Mouse (Mus musculus) monocyte, adult 2 months (primary cell): ENCODE data around the gene Ldlrad1.

Experiments
- DNase-seq, 2 experiments: peaks; one replicate each; pipeline ENCODE4 v3.0.0; 2022; ENCODE audit warnings: low spot score in 2 of 2, low read depth in 1 of 2

The Ldlrad1 gene

DNA sequence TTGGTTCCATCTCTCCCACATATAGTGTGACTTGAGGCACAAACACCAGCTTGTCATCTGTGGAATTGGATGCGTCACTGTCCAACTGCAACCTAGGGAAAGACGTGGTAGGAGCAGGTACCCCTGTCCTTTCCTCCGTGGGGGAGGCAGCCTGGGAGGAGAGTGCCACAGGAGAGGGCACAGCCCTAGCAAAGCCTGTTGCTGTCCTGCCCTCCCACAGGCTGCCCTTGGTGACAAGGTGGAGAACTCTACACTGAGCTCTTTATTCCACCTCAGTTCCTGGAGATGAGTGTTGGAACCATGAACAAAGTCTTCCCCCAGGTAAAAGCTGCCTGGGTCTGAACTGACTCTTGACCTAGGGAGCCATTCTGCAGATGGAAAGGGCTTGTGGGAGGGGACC, at the start of gene Ldlrad1:
Gene Ldlrad1, plus strand, starts transcription at position 301 of the 400 bp plus-strand sequence.
- no peak for DNase-seq

DNA sequence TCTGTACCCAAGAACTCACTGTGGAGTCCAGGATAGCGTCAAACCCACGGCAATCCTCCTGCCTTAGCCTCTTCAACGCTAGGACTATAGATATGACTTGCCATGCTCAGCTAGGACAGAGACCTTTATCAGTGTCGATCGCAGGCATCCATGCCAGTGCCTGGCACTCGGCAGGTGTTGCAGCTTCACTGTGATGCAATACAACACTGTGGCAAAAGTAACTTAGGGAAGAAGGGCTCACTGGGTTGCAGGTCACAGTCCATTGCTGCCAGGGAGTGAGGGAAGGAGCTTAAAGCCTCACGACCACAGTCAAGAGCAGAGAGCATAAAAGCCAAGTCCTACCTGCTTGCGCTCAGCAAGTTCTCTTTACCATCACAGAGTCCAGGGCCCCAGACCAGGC, 48.8 kb upstream of the Ldlrad1 start:
- DNase-seq = no peak

DNA sequence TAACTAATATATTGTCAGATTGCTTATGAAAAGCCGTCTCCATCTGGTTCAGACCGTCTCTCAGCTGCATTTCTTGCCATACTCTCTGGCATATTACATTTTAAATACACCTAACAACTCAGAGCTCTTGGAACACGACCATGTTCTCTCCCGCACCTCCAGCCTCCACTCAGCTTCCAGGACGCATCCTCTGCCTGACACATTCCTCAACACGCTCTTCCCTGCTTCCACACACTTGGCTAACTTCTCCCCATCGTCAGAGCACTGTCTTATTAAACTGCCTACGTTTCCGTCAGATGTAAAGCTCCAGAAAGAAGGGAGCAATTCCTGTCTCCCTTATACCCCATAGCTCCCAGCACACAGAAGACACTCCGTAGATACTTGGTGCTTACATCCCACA, 45.6 kb upstream of the Ldlrad1 start:
- no peak for DNase-seq

DNA sequence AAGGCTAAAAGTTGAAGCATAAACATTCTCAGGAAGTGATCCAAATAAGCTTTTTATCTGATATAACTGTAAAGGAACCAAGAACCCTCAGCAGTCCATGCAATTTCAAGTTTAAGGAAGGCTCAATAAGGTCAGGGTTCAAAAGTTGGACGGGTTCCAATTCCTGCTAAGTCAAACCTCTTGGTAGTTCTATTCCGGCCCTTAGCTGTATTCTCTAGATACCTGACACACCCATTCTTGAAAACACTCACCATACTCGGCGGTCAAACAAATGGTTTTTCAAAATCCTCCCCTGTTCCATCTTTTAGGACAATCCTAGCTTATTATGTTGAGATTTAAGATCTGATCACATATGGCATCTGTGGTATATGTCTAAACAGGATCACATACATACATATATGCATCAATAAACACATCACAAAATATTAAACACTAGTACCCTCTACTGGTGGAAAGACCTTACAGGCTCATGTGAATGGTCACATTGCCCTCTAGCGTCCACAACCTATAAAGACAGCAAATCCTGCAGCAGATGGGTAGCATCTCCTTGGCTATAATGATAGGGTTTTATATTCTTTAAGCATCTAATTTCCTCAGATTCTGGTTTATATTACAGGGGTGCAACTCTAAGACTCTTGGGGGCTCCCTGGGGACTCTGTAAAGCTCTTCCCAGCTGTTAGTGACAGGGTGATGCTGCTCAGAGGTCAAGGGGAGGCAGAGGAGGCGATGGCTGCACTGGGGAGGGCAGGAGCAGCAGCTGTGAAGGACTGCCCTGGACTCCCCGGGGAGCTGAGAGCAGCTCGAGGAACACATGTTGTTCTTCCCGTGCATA, 45.0 kb upstream of the Ldlrad1 start:
- peak; percentile 19 to 35 for DNase-seq

DNA sequence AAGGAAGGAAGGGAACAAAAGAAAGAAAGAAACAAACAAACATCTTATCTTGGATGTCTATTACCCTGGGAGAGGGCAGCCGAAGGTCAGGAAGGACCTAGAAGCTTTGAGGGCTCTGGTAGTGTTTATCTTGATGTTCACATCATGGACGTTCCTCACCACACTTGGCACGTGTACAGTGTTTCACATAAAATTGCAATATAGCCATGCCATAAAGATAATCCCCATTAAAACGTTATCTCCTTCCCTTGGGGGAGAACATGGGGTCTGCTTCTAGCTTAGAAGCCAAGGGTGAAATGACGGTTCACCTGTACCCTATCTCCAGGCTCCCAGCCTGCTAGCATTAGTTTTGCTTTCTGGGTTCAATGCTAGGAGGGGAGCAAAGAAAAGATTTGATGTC, 42.3 kb upstream of the Ldlrad1 start:
- no peak for DNase-seq

DNA sequence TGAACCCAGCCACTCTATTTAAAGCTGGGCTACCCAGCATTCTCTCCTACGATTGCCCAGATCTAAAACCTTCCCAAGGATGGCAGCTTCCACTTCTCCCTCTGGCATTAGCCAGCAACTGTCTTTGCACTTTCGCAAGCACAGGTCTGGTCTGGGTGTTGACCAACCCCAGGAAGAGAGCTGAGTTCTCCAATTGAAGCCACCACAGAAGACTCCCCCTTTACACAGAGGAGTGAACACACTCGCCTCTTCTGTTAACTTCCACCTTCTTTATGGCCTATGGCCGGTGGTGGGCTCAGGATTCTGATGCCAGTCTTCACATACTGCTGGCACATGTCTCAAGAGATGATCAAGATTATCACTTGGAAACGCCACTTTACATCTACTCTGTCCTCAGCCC, 41.2 kb upstream of the Ldlrad1 start:
- DNase-seq = peak; percentile 19 to 33

DNA sequence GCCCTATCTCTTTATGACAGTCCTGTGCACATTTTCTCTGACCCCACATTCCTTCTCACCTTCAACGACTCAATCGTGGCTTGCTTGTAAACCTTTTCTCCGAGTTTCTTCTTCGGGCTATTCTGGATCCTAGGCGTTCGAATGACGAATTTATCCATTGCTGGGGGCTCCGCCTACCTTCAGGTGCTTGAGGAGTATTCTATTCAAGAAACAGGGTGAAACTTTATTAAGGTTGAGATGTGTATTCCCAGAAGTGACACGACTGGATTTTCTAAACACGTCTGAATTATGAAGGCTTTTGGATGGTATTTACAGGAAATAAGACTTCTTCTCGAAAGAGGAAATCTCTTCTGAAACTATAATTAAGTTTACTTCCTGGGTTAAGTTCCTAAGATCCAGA, 31.5 kb upstream of the Ldlrad1 start:
- DNase-seq = no peak

DNA sequence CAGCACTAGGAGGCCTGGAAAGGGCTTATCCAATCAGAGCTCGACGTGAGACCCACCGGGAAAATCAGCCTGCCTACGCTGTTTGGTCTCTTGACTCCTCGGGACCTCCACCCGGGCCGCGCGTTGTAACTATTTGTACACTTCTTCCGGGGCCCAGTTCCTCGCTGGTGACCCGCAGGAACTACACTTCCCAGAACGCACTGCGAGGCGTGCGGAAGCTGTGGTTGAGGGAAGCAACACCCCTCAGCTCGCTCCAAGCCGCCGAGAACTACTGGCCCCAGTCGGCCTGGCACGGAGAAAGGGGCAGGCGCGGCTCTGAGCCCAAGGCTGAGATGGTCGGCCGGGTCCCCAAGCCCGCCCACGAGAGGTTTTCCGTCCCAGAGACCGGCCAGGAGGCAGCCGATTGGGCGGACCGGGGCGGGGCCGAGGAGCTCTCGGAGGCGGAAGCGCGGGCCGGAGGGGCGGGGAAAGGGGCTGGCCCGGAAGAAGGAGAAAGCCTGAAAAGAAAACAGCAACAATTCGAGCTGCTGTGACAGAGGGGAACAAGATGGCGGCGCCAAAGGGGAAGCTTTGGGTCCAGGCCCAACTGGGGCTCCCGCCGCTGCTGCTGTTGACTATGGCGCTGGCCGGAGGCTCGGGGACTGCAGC, 30.7 kb upstream of the Ldlrad1 start, which contains the start of gene Tmem59:
Gene Tmem59, plus strand, starts transcription at position 218 of the 648 bp plus-strand sequence.
- peak; percentile 89 to 96 for DNase-seq

DNA sequence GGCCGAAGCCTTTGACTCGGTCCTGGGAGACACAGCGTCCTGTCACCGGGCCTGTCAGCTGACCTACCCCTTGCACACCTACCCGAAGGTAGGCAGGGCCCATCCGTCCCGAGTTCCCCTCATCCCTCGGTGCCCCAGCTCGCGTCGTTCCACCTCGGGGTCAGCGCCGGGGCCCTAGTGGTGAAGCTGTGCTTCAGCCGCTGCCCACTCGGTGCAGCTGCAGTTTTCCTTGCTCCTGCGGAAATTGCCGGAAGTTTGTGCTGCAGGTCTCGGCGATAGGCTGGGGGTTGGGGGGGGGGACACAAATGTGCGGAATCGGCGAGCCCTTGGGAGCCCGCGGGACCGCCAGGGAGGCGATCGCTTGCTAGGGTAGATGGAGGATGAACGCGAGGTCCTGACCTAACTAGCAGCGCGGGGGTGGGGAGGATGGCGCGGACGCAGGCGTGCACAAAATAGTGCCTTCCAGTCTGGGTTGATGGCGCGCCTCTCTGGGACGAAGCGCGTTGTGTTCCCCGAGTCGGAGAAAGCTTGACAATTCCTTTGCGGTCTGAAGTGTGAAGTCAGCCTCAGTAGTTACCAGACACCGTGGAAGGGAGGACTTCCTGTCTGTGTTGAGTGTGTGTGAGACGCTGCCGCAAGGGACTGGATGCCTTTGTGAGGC, 30.0 kb upstream of the Ldlrad1 start, which contains the start of gene Tceanc2:
Gene Tceanc2, minus strand, starts transcription at position 287 of the 661 bp plus-strand sequence.
- DNase-seq = peak; percentile 4 to 6

DNA sequence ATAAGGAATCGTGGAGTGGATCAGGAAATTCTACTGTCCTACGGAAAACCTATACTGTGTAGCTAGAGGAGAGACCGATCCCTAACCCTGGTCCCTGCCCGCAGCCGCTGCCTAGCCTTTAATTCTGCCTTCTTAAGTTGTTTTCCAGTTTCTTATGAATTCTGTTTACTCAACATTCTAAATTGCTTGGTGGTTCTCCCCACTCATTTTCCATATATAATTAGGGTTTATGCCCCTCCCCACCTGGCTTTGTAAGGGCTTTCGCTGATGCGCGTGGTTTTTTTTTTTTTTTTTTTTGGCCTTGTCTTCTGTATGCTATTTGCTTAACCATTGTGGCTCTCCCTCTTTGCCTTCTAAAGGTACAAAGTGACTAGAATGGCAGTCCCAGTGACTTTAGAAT, 29.4 kb upstream of the Ldlrad1 start:
- DNase-seq = no peak

DNA sequence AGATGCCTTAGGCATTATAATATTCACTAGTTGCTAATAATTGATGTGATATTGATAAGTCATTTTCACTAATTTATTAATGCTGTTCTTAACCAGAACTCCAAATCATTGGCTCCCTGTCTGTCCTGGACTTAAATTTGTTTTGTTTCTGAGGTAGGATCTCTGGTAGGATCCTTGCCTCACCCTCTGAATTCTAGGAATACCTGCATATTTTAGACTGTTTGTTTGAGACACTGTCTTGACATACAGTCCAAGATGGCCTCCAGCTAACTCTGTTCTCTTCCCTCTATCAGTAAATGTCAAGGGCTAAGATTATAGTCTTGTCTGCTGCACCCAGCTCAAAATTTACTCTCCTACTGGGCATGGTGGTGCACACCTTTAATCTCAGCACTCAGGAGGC, 28.2 kb upstream of the Ldlrad1 start:
- no peak for DNase-seq

DNA sequence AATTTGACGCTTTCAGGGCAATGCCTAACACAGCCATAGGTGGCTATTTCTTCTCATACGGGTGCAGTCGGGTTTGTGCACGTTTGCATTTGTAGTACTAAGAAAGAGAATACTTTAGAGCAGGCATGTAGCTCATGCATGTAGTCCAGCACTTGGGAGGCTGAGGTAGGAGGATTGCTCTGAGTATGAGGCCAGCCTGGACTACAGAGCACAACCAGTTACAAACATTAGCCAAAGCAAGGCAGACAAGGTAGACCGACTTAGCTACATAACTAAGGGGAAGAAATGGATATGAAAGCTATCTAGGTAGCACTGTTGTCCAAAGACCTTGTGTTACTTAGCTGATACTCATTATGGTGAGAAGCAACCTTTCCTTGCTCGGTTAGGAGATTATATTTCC, 27.1 kb upstream of the Ldlrad1 start:
- DNase-seq = no peak

DNA sequence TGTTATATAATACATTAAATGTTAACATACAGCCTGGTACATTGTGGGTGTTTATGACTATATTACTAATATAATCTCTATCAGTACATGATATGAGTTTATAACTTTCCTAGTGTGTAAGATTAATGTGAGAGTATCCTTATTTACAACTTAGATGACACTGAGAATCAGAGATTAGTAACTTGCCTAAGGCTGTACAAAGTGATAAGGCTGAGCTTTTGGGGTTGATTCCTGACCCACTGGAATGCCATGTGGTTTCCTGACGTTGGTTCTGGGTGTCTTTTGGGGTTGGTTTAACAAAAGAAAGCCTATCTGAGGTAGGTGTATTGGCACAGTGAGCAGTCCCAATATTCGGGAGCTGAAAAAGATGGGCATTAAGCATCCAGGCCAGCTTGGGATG, 26.2 kb upstream of the Ldlrad1 start:
- no peak for DNase-seq

DNA sequence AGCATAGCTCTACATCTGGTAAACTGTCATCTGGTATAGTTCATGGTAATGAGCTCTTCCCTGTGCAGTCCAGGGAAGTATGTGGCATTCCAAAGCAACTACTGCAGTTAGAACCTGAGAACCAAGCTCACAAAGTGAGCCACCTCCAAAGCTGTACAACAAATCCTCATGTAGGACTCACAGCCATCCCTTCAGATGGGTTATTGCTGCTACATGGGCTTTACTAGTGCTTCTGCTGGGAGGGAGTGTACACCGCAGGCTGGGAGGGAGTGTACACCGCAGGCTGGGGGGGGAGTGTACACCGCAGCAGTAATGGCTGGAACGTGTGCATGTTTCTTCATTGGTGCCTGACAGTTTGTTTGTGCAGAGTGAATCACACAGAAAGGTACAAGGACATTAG, 25.8 kb upstream of the Ldlrad1 start:
- no peak for DNase-seq

DNA sequence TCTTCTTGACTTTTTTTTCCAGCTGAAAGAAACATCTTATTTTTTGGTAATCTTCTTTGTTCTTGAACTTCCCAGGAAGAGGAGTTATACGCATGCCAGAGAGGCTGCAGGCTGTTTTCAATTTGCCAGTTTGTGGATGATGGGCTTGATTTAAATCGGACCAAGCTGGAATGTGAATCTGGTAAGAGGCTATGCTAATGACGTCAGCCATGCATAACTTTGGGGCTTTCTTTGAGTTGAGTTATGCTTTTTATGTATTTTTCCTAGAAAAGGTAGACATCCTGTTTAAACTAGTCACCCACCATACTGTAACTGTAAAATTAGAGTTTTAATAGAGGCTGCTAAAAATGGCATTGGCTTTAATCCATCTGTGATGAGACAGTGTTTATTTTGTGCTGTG, 23.3 kb upstream of the Ldlrad1 start:
- no peak for DNase-seq

DNA sequence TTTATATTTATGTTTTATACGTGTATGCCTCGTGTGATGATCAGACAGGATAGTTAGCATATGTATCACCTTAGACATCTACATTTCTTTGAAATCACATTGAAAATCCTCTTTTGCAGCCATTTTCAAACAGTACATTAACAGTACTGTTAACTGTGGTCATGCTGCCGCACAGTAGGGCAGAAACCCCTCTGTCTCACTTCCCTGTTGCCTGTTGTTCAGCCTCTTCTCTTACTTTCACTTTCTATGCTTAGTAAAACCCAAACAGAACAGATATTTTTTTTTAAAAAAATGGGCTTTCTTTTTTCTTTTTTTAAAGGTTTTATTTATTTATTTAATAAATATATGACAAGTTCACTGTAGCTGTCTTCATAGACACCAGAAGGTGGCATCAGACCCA, 15.1 kb upstream of the Ldlrad1 start:
- DNase-seq = no peak

DNA sequence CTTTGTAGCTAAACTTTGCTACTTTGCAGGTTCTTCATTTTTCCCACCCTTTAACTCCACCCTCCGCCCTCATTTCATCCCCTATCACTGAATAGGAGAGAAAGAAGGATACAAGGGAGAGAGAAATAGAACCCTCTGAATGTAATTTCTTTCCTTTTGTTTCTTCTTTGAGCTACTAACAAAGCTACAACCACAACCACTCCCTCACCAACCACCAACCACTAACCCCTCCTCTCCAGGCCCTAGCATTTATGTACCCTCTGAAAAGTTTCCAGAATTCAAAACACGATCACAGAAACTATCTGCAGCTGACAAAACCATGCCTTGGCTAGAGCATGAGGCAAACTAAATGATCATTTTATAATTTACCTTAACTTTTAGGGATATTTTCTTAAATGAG, 12.5 kb upstream of the Ldlrad1 start:
- DNase-seq = no peak

DNA sequence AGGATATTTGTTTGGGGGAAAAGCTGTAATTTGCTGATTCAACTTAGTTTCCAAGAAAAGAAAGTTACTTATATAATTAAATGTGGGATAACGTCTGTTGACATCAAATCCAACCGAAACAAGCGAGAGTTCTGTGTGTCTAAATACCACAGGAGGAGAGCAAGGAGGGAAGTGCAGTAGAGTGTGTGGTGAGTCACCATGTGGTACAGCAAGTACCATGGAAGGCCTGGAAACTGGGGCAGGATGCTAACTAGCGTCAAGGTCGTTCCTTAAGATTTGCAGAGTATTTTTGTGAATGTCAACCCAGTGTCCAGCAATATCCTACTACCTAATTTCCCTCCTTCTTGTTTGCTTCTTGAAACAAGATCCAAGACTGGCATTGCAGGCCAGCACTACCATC, 10.9 kb upstream of the Ldlrad1 start:
- no peak for DNase-seq

DNA sequence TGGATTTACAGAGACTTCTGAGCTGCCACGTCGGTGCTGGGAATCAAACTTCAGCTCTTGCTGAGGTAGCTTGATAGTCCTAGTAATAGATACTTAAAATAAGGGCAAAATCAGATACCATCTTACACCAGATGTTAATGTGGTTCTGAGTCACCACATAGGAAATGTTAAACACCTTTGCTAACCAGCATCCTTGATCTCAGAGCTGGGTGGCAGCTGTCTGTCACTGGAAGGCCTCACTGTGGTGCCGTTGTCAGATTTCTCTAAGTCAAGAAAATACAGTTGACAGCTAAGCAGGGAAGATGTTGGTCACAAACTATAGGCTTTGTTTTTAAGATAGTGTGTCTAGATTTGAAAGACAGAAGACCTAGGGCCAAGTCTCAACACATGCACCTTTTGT, 7.2 kb upstream of the Ldlrad1 start:
- DNase-seq = no peak

DNA sequence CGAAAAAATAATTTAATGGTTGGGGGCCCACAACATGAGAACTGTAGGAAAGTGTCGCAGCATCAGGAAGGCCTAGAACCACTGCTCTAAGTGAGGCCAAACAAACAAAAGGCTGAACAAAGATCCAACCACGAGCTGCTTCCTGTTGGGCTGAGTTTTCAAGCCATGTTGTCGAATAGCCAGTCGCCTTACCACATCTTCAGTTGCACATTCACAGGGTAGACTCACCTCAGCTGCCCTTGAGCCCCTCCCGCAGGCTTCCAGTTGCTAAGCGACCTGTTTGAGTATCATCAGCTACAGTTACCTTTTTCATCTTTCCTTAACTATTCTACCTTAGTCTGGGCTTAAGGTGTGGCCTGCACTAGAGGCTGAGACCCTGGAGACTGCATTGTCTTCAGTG, 6.0 kb upstream of the Ldlrad1 start:
- no peak for DNase-seq

DNA sequence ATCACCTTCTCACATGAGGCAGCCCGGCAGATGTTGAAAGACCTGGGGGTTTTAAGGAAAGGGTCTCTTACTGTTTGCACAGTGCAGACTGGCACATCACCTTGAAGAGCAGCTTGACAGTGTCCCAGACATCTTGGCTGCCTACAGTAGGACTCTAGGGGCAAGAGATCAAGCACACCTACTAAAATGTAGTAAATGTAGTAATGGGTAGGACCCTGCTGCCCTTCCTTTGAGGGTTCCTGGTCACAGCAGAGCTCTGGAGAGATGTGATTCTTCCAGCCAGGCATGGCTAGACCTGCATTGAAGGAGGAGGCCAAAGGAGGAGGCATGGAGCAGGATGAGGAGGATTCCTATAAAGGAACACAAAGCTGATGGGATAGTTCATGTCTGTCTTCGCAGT, 2.0 kb upstream of the Ldlrad1 start:
- no peak for DNase-seq

DNA sequence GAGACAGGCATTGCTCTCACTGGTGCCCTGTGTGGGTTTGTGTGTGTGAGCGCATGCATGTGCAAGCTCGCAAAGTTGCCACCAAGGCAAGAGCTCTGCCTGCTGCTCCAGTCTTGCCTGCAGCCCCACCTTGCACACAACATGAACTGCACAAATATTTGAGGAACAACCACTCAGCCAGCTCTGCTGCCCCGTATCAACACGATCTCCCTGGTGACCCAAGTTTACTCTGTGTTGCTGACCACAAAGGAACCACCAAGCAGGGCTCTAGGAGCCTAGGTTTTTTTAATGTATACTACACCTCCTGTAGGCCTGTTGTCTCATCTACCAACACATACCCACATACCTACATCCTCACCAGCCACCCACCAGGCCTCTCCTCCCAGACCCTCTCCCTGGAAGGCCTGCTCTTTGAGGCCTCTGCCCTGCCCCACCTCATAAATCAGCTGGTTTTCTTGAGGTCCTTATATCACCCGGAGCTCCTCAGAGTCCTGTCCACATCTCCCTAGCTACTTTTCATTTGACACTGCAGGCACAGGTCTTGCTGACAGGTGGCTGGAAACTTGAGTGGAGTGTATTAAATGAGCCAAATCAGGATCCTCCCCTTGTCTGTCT, 1.6 kb downstream of the Ldlrad1 start:
- DNase-seq = no peak
